Mouse (Mus musculus) forebrain, embryonic 14.5 days (tissue): Measurements from ENCODE around the gene H3f3a. TPM values are rescaled to one million over a fixed set of nuclear protein-coding genes. Genes with fewer than 3 reads are reported as not detected.

Experiments used
- ATAC-seq: fragments of 200-750 bp; cut with Nextera tagmentation; 2 replicates; pipeline ENCODE4 v1.8.0; 2017; ENCODE audit warnings: mild to moderate bottlenecking, moderate library complexity
- DNase-seq: peaks from one replicate; pipeline ENCODE4 v3.0.0-alpha.2; 2015; ENCODE audit warnings: low spot score
- H3K27ac ChIP-seq: fragments of 300-500 bp; sonication (generic); 2 replicates; pipeline ENCODE4 v1.5.1; 2014; ENCODE audit warnings: low read depth, mild to moderate bottlenecking, control low read depth, low read length, moderate library complexity
- H3K27me3 ChIP-seq: fragments of 300-500 bp; sonication (generic); replicated peaks from 2 replicates; pipeline ENCODE4 v1.6.1; 2014; ENCODE audit warnings: low read length, control low read depth, mixed read lengths; ENCODE audit not compliant: control insufficient read depth, insufficient read depth
- H3K36me3 ChIP-seq: fragments of 300-500 bp; sonication (generic); 2 replicates; pipeline ENCODE4 v1.6.1; 2014; ENCODE audit warnings: low read length, control low read depth; ENCODE audit not compliant: control insufficient read depth, insufficient read depth
- H3K4me1 ChIP-seq: fragments of 300-500 bp; sonication (generic); 2 replicates; pipeline ENCODE4 v1.6.1; 2014; ENCODE audit warnings: antibody characterized with exemption, low read length, control low read depth; ENCODE audit not compliant: control insufficient read depth, insufficient read depth
- H3K4me2 ChIP-seq: fragments of 300-500 bp; sonication (generic); 2 replicates; pipeline ENCODE4 v1.6.1; 2014; ENCODE audit warnings: mild to moderate bottlenecking, control low read depth, low read length
- H3K4me3 ChIP-seq: fragments of 300-500 bp; sonication (generic); 2 replicates; pipeline ENCODE4 v1.5.1; 2014; ENCODE audit warnings: low read depth, low read length, control low read depth
- H3K9ac ChIP-seq: fragments of 300-500 bp; sonication (generic); 2 replicates; pipeline ENCODE4 v1.6.1; 2014; ENCODE audit warnings: mild to moderate bottlenecking, low read length, control low read depth, moderate library complexity
- H3K9me3 ChIP-seq: fragments of 300-500 bp; sonication (generic); replicated peaks from 2 replicates; pipeline ENCODE4 v1.6.1; 2016; ENCODE audit warnings: low read length, control low read depth, mixed read lengths; ENCODE audit not compliant: control insufficient read depth
- WGBS: fragments of 180-500 bp; shearing (Covaris S2); extraction: QIAGEN DNeasy Blood & Tissue Kit; methylation state at CpG from one replicate; pipeline ENCODE4 v1.1.7; 2014; 5-methylcytosine and 5-hydroxymethylcytosine counted together
- polyA plus RNA-seq: library from polyadenylated mRNA; unstranded; fragments of >200 nt; fragmentation: Nextera tagmentation; extraction: Ambion mirVana; gene quantifications from 2 replicates; pipeline ENCODE4 v1.2.1, GENCODE M21; 2014

H3f3a gene
- polyA plus RNA-seq, 1 experiment from 2014 or later: 4,992 TPM

- Histone ChIP-seq H3K4me3 (no peak overlapping the region), H3K27ac (no peak overlapping the region), H3K4me1 (peaks cover 5% of the 10 kb centered on the region; the same call in 1 of the 2 replicates), H3K4me2 (no peak overlapping the region), H3K9me3 (no peaks in the 10 kb centered on the region), H3K9ac (no peak overlapping the region), H3K27me3 (no peaks in the 10 kb centered on the region), H3K36me3 (no peaks in the 10 kb centered on the region)
- 88% methylated on average over 5 of the region's 5 CpGs for WGBS
- no peak for ATAC-seq
- no peak for DNase-seq
These were observed 32.5 kb downstream of the H3f3a start for GRCm38 (mm10) chr1:180781250-180781649.

GRCm38 (mm10) chr1:180780291-180780690 lies 33.5 kb downstream of the H3f3a start:
- no peaks in the 10 kb centered on the region for H3K36me3 ChIP-seq
- no peak overlapping the region for H3K27ac ChIP-seq
- H3K9me3 ChIP-seq: no peaks in the 10 kb centered on the region
- DNase-seq (no peak), ATAC-seq (no peak)
- no peaks in the 10 kb centered on the region for H3K27me3 ChIP-seq
- 92% methylated on average over 8 of the region's 8 CpGs for WGBS
- peaks cover 8% of the 10 kb centered on the region; the same call in 1 of the 2 replicates for H3K4me1 ChIP-seq
- H3K4me3 ChIP-seq: no peak overlapping the region
- no peak overlapping the region for H3K4me2 ChIP-seq
- no peak overlapping the region for H3K9ac ChIP-seq

GRCm38 (mm10) chr1:180778941-180779340 lies 34.8 kb downstream of the H3f3a start:
- Histone ChIP-seq H3K27ac (no peak overlapping the region), H3K36me3 (no peaks in the 10 kb centered on the region), H3K4me2 (peak overlapping the region; percentile 98; the same call in 1 of the 2 replicates), H3K9ac (no peak overlapping the region), H3K27me3 (no peaks in the 10 kb centered on the region), H3K4me1 (peaks cover 8% of the 10 kb centered on the region; the same call in 1 of the 2 replicates), H3K4me3 (no peak overlapping the region), H3K9me3 (no peaks in the 10 kb centered on the region)
- 85% methylated on average over 10 of the region's 10 CpGs for WGBS
- DNase-seq (no peak), ATAC-seq (no peak)

- WGBS: 0% methylated on average over 13 of the region's 13 CpGs
- Histone ChIP-seq H3K9me3 (no peaks in the 10 kb centered on the region), H3K9ac (peak overlapping the region; percentile 81), H3K27ac (no peak overlapping the region), H3K4me3 (peak overlapping the region; percentile 67), H3K4me1 (peaks cover 8% of the 10 kb centered on the region; the same call in 1 of the 2 replicates), H3K27me3 (no peaks in the 10 kb centered on the region), H3K4me2 (peak overlapping the region; percentile 98), H3K36me3 (no peaks in the 10 kb centered on the region)
- no peak for DNase-seq
- ATAC-seq: peak; percentile 38
These were observed 35.4 kb downstream of the H3f3a start for GRCm38 (mm10) chr1:180778403-180778754.

GRCm38 (mm10) chr1:180777660-180778402 lies 35.9 kb downstream of the H3f3a start:
- ATAC-seq (peak; percentile 88), DNase-seq (peak; percentile 92)
- peak overlapping the region; percentile 98 for H3K4me2 ChIP-seq
- no peaks in the 10 kb centered on the region for H3K27me3 ChIP-seq
- under 1% methylated on average over 56 of the region's 56 CpGs for WGBS
- H3K4me1 ChIP-seq: peaks cover 8% of the 10 kb centered on the region; the same call in 1 of the 2 replicates
- H3K9me3 ChIP-seq: no peaks in the 10 kb centered on the region
- H3K27ac ChIP-seq: peak overlapping the region; percentile 80
- peak overlapping the region; percentile 81 for H3K9ac ChIP-seq
- H3K4me3 ChIP-seq: peak overlapping the region; percentile 67
- H3K36me3 ChIP-seq: no peaks in the 10 kb centered on the region

GRCm38 (mm10) chr1:180777289-180777659 lies 36.5 kb downstream of the H3f3a start:
- Histone ChIP-seq H3K9me3 (no peaks in the 10 kb centered on the region), H3K9ac (peak overlapping the region; percentile 81), H3K4me1 (peaks cover 8% of the 10 kb centered on the region; the same call in 1 of the 2 replicates), H3K27me3 (no peaks in the 10 kb centered on the region), H3K4me2 (peak overlapping the region; percentile 98), H3K27ac (peak overlapping the region; percentile 80), H3K36me3 (no peaks in the 10 kb centered on the region), H3K4me3 (peak overlapping the region; percentile 67)
- WGBS: 9% methylated on average over 10 of the region's 10 CpGs
- DNase-seq: no peak
- ATAC-seq: peak; percentile 40

GRCm38 (mm10) chr1:180776494-180776893 lies 37.2 kb downstream of the H3f3a start:
- no peak for ATAC-seq
- Histone ChIP-seq H3K4me2 (no peak overlapping the region), H3K4me1 (peaks cover 8% of the 10 kb centered on the region; the same call in 1 of the 2 replicates), H3K9me3 (no peaks in the 10 kb centered on the region), H3K27ac (0 out of 2 replicates have a peak overlapping the region, but pooled peaks have one; percentile 44), H3K27me3 (no peaks in the 10 kb centered on the region), H3K4me3 (no peak overlapping the region), H3K36me3 (no peaks in the 10 kb centered on the region), H3K9ac (no peak overlapping the region)
- no peak for DNase-seq
- WGBS: 84% methylated on average over 6 of the region's 6 CpGs

- 0 out of 2 replicates have a peak overlapping the region, but pooled peaks have one; percentile 44 for H3K27ac ChIP-seq
- H3K27me3 ChIP-seq: no peaks in the 10 kb centered on the region
- H3K9me3 ChIP-seq: no peaks in the 10 kb centered on the region
- DNase-seq (no peak), ATAC-seq (no peak)
- WGBS: 42% methylated on average over 6 of the region's 6 CpGs
- no peak overlapping the region for H3K4me3 ChIP-seq
- no peak overlapping the region for H3K4me2 ChIP-seq
- H3K4me1 ChIP-seq: peaks cover 8% of the 10 kb centered on the region; the same call in 1 of the 2 replicates
- H3K9ac ChIP-seq: no peak overlapping the region
- no peaks in the 10 kb centered on the region for H3K36me3 ChIP-seq
These were observed 37.8 kb downstream of the H3f3a start for GRCm38 (mm10) chr1:180775849-180776493.

- Histone ChIP-seq H3K36me3 (no peaks in the 10 kb centered on the region), H3K27me3 (no peaks in the 10 kb centered on the region), H3K27ac (no peak overlapping the region), H3K9me3 (no peaks in the 10 kb centered on the region), H3K4me3 (no peak overlapping the region), H3K9ac (no peak overlapping the region), H3K4me1 (peaks cover 8% of the 10 kb centered on the region; the same call in 1 of the 2 replicates), H3K4me2 (no peak overlapping the region)
- ATAC-seq (no peak), DNase-seq (no peak)
- WGBS: 84% methylated on average over 10 of the region's 10 CpGs
These were observed 38.4 kb downstream of the H3f3a start for GRCm38 (mm10) chr1:180775317-180775716.
